Mouse (Mus musculus): ENCODE results near the gene Trpm8.

The Trpm8 gene

GRCm38 (mm10) chr1:88264869-88265240 is 12.6 kb upstream of the Trpm8 start:
- no peak for DNase-seq (ENCODE audit: low spot score)

- DNase-seq (ENCODE audit: low spot score), result no peak
Measured at GRCm38 (mm10) chr1:88266123-88266522, 11.3 kb upstream of the Trpm8 start.

GRCm38 (mm10) chr1:88267489-88267888 is 10.0 kb upstream of the Trpm8 start:
- no peak for DNase-seq (ENCODE audit: low spot score)

- DNase-seq (ENCODE audit: low spot score), result no peak
Measured at GRCm38 (mm10) chr1:88268070-88268469, 9.4 kb upstream of the Trpm8 start.

- no peak for DNase-seq (ENCODE audit: low spot score)
Measured at GRCm38 (mm10) chr1:88269539-88270309, 7.7 kb upstream of the Trpm8 start.

- DNase-seq (ENCODE audit: low spot score), result no peak
Measured at GRCm38 (mm10) chr1:88272851-88273250, 4.6 kb upstream of the Trpm8 start.

- DNase-seq (ENCODE audit: low spot score), result no peak
Measured at GRCm38 (mm10) chr1:88273326-88273725, 4.1 kb upstream of the Trpm8 start.

- DNase-seq (ENCODE audit: low spot score), result no peak
Measured at GRCm38 (mm10) chr1:88273832-88274231, 3.6 kb upstream of the Trpm8 start.

GRCm38 (mm10) chr1:88274371-88275077 is 2.9 kb upstream of the Trpm8 start:
- peak; percentile 21 for DNase-seq (ENCODE audit: low spot score)

GRCm38 (mm10) chr1:88275078-88275680 is 2.3 kb upstream of the Trpm8 start:
- no peak for DNase-seq (ENCODE audit: low spot score)

- peak; percentile 21 for DNase-seq (ENCODE audit: low spot score)
Measured at GRCm38 (mm10) chr1:88275698-88276523, 1.6 kb upstream of the Trpm8 start.

GRCm38 (mm10) chr1:88276524-88277097 is 850 bp upstream of the Trpm8 start:
- DNase-seq (ENCODE audit: low spot score), result no peak

GRCm38 (mm10) chr1:88277818-88278511 is 504 bp downstream of the Trpm8 start:
- peak; percentile 49 for DNase-seq (ENCODE audit: low spot score)

GRCm38 (mm10) chr1:88279111-88280005 is 1.9 kb downstream of the Trpm8 start:
- peak; percentile 17 for DNase-seq (ENCODE audit: low spot score)

GRCm38 (mm10) chr1:88280006-88280690 is 2.7 kb downstream of the Trpm8 start:
- no peak for DNase-seq (ENCODE audit: low spot score)

- DNase-seq (ENCODE audit: low spot score), result no peak
Measured at GRCm38 (mm10) chr1:88282301-88282700, 4.8 kb downstream of the Trpm8 start.

GRCm38 (mm10) chr1:88283376-88284227 is 6.1 kb downstream of the Trpm8 start:
- no peak for DNase-seq (ENCODE audit: low spot score)

GRCm38 (mm10) chr1:88284228-88284945 is 6.9 kb downstream of the Trpm8 start:
- no peak for DNase-seq (ENCODE audit: low spot score)
